Mouse (Mus musculus) granulocyte monocyte progenitor cell, adult 5-6 weeks (primary cell): ENCODE data around the gene Mtmr10. TPM values are rescaled to one million over a fixed set of nuclear protein-coding genes. Genes with fewer than 3 reads are reported as not detected.

Source experiments
- ATAC-seq: replicated peaks from 2 replicates; pipeline ENCODE4 v1.8.0; 2016; ENCODE audit warnings: mild to moderate bottlenecking, moderate TSS enrichment, inconsistent platforms; ENCODE audit not compliant: poor library complexity, severe bottlenecking
- total RNA-seq, 2 experiments: library from RNA; stranded (forward) in 1 of 2; stranded (reverse) in 1 of 2; fragments of 200-712, 200-1000 nt in 1 of 2; fragments of >200 nt in 1 of 2; fragmentation: Nextera tagmentation in 1 of 2; gene quantifications; 2 replicates each; pipeline ENCODE4 v1.2.3; 2014 to 2017

Gene Mtmr10
- total RNA-seq, 2 experiments from 2014 or later, result 3.5 to 4.5 TPM

- no peak for ATAC-seq
These were observed 78.4 kb downstream of the Mtmr10 start for GRCm38 (mm10) chr7:64365863-64366262.

GRCm38 (mm10) chr7:64369841-64370240 lies 82.4 kb downstream of the Mtmr10 start:
- no peak for ATAC-seq

DNA sequence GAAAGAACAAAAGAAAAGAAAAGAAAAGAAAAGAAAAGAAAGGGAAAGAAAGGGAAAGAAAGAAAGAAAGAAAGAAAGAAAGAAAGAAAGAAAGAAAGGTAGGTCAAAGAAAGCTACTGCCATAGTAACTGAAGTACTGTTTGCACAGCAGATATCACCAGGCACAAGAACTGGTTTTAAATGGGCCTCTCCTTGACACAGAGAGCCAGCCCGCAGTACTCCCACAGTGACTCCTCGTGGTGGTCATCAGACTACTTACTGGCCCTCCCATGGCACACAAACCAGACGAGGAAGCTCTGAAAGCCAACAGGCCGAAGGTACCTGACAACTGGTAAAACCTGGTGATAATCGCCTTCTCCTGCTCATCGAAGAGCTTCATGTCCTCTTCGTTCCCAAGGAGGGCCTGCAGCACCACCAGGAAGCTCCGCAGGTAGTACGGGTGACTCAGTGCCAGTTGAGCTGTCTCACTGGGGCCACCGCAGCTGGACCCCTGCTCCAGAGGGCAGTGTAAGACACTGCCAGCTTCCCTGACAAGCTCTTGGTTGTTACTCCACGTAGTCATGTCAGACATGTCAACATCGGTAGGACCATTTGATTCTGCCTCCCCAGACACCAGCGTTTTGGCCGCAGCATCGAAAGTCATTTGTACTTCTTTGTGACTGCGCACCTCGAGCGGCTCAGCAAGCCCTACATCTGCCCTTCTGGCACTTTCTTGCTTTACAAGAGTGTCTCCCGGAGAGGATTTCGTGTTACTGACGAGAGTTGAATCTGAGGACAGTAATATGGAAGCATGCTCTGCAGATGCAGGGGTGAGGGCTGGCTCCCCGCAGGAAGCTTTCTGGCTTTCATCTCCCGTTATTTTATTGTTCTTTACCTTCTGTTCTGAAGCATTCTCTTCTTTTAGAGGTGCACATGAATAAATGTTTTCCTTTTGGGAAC lies 84.8 kb downstream of the Mtmr10 start:
- ATAC-seq, result no peak

- no peak for ATAC-seq
These were observed 85.8 kb downstream of the Mtmr10 start for GRCm38 (mm10) chr7:64373147-64373829.

GRCm38 (mm10) chr7:64373830-64374562 lies 86.5 kb downstream of the Mtmr10 start, which contains the start of gene Fan1:
Fan1 (minus strand) TSS chr7:64374095.
- peak; percentile 99 for ATAC-seq

Other genes with a start within 250 kb of the Mtmr10 start
- gene Trpm1, start 133.8 kb upstream of the Mtmr10 start, total RNA-seq (2014; fragmentation: Nextera tagmentation), result not detected in 2 replicates
- not detected in 2 replicates for gene Trpm1, start 133.8 kb upstream of the Mtmr10 start, total RNA-seq (2017)
- gene Fan1, start 86.4 kb downstream of the Mtmr10 start, total RNA-seq (2014; fragmentation: Nextera tagmentation), result 0.75 and 1.4 TPM in 2 replicates
- gene Fan1, start 86.4 kb downstream of the Mtmr10 start, total RNA-seq (2017), result 4.5 and 6.0 TPM in 2 replicates
- 78.0 and 81.1 TPM in 2 replicates for gene Mphosph10, start 104.6 kb downstream of the Mtmr10 start, total RNA-seq (2014; fragmentation: Nextera tagmentation)
- 153 and 161 TPM in 2 replicates for gene Mphosph10, start 104.6 kb downstream of the Mtmr10 start, total RNA-seq (2017)
- 66.0 and 90.0 TPM in 2 replicates for gene Mcee, start 105.0 kb downstream of the Mtmr10 start, total RNA-seq (2014; fragmentation: Nextera tagmentation)
- gene Mcee, start 105.0 kb downstream of the Mtmr10 start, total RNA-seq (2017), result 123 and 124 TPM in 2 replicates
- not detected in 2 replicates for gene Apba2, start 214.1 kb downstream of the Mtmr10 start, total RNA-seq (2014; fragmentation: Nextera tagmentation)
- not detected in 2 replicates for gene Apba2, start 214.1 kb downstream of the Mtmr10 start, total RNA-seq (2017)